Mouse (Mus musculus): Measurements from ENCODE around the gene Kalrn.

DNA sequence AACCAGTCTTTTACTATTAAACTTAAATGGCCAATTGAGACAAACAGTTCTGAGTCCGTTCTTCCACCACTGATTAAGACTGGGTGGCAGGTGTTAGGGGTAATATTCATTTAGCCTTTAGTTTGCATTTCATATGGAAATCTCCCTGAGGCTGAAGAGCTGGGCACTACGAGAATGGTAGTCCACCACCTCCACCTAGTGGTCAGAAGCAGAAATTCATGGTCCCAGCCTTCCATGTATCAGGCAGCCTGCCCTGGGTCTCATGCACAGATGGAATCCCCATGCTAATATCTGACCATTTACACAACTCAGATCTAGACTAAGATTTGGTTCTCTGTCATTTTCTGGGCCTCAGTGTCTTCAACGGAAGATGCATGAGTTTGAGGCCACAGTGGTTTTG lies 458.7 kb downstream of the Kalrn start:
- TF ChIP-seq GATA1 (IDR thresholded peaks at IDR 0.05; ENCODE audit: borderline replicate concordance, low read length) = no peak
- TF ChIP-seq FLI1 (IDR thresholded peaks at IDR 0.05; ENCODE audit: low read length) = no peak

Measured in megakaryocyte, embryonic 14.5 days (primary cell).